Mouse (Mus musculus): Measurements from ENCODE around the gene Inava.

GRCm38 (mm10) chr1:136175183-136175582, 58.9 kb downstream of the Inava start:
- no peak for TF ChIP-seq EP300 (IDR thresholded peaks at IDR 0.05; ENCODE audit: insufficient read depth, low read depth, low read length)
- no peak for TF ChIP-seq POLR2A (IDR thresholded peaks at IDR 0.05; ENCODE audit: insufficient read depth, low read depth, low read length)

Measured in heart, adult 2 months (tissue).